Mouse (Mus musculus) skeletal muscle tissue, postnatal 0 days (tissue): ENCODE data around the gene Zfp942. TPM values are rescaled to one million over a fixed set of nuclear protein-coding genes. Genes with fewer than 3 reads are reported as not detected.

Source experiments
- polyA plus RNA-seq: library from polyadenylated mRNA; unstranded; fragments of >200 nt; fragmentation: Nextera tagmentation; extraction: Ambion mirVana; gene quantifications from 2 replicates; pipeline ENCODE4 v1.2.1, GENCODE M21; 2015

Gene Zfp942
- polyA plus RNA-seq, result 7.9 and 8.0 TPM in 2 replicates

GRCm38 (mm10) chr17:21962107-21962907 is at the start of gene Zfp942, which contains the start of gene Zfp943:
Zfp942 (minus strand) TSS chr17:21962464.
Zfp943 (plus strand) TSS chr17:21962552.

GRCm38 (mm10) chr17:21909456-21910052 is 52.7 kb downstream of the Zfp942 start, which contains the start of gene Zfp995:
Zfp995 (minus strand) TSS chr17:21909926.

Other genes starting within 250 kb of the Zfp942 start
- 3.7 and 4.9 TPM in 2 replicates for gene Zfp229, start 231.7 kb downstream of the Zfp942 start, polyA plus RNA-seq
- 2.9 and 3.6 TPM in 2 replicates for gene Zfp820, start 116.7 kb downstream of the Zfp942 start, polyA plus RNA-seq
- gene Zfp995, start 52.5 kb downstream of the Zfp942 start, polyA plus RNA-seq, result 2.8 and 3.6 TPM in 2 replicates
- gene Zfp943, start 88 bp upstream of the Zfp942 start, polyA plus RNA-seq, result 10.5 and 11.3 TPM in 2 replicates
- 0.95 and 1.4 TPM in 2 replicates for gene Zfp947, start 203.7 kb upstream of the Zfp942 start, polyA plus RNA-seq